Mouse (Mus musculus) kidney, adult 2 months (tissue): ENCODE data around the gene Supv3l1.

Experiments used
- CTCF ChIP-seq: fragments of 200-500 bp; conservative IDR thresholded peaks from 2 replicates; pipeline ENCODE4 v1.5.1; 2011; ENCODE audit warnings: low read depth, mild to moderate bottlenecking, control low read depth, low read length, moderate library complexity, mixed read lengths; ENCODE audit not compliant: insufficient read depth, insufficient read length
- POLR2A ChIP-seq: fragments of 200-500 bp; IDR thresholded peaks from one replicate; pipeline ENCODE4 v1.6.1; 2011; ENCODE audit warnings: low read depth, low read length, control low read depth

DNA sequence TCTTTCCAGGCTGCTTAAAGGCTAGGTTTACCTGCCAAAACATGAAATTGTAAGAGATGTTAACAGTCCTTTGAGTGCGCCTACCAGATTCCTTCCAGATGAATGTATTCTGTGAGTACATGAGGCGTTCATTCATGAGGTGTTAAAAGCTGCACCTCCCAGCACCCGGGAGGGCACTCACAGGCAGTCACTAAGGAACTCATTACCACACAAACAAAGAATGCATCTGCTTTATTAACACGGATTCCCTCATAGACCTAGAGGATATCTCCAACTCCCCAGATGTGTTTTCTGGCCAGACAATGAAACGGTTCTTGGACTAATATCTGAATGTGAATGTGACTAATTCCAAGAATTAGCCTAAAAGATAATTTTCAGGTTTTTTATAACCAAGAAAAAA lies 21.6 kb upstream of the Supv3l1 start:
- TF ChIP-seq POLR2A (no peak), CTCF (no peak)
